Mouse (Mus musculus) retina, postnatal 1 day (tissue): ENCODE data around the gene Rab44.
A peak's percentile ranks its signal among the peaks of the same experiment; 100 is the strongest.

Experiments
- DNase-seq: peaks from one replicate; pipeline ENCODE4 v3.0.0-alpha.2; 2012

Gene Rab44

DNA sequence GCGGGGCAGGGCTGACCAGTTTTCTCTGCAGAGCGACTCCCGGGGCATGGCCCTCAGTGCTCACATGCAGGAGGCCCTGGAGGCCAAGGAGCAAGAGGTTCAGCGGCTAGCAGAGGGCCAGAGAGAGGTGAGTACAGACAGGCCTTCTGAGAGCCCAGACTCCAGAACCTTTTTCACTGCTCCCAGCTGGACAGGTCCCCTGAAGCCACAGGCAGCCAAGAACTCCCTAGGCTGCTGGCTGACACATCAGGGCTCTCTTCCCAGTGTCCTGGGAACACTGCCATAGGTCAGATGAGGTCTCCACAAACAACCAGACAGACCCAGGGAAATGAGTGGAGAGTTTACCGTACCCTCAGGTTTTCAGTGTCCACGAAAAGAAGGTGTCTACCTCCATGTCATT, 22.3 kb downstream of the Rab44 start:
- no peak for DNase-seq

DNA sequence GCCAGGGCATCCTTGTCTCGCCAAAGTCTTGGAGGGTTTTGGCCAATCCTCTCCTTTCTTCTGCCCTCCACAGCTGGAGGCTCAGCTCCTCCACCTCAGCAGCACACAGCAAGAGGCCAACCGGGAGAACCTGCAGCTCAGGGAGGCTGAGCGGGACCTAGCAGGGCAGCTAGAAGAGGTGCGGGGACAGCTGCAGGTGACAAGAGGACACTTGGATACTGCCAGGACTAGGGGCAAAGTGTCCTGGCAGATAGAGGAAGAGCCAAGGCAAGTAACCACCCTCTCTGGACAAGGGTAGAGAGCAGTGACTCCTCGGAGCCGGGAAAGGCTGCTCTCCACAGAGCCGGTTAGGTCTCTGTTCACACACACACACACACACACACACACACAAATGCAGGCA, 24.0 kb downstream of the Rab44 start:
- no peak for DNase-seq

DNA sequence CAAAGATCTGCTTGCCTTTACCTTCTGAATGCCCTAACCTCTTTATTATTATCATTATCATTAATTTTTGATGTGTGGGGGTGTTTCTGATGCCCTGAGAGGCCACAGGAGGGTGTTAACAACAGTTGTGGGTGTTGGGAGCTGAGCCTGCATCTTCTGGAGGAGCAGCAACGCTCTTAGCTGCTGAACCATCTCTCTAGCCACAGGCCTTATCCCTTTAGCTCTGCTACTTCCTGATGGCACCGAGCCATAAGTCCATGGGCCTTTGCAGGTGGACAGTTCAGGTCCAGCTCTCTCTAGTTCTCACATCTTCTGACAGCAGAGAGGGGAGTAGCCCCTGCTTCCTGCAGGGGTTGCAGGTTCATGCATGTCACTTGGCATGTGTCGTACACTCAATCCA, 27.6 kb downstream of the Rab44 start:
- no peak for DNase-seq

DNA sequence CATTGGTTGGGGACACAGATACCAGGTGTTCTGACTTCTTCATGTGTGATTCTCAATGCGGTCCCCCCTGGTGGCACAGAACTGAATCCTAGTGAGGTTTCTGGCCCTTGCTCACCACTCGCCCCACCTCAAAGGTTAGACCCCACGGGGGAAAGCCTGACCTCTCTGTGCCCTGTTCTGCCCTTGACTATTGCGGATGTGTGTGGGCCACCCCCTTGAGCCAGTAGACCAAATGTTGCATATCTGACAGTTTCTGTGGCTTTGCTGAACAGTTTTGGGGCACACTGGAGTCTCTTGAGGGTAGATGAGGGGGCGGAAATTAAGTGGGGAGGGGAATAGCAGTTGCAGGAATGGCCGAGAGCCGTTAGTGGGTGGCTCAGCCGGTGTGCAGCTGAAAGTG, 29.3 kb downstream of the Rab44 start:
- DNase-seq = no peak

DNA sequence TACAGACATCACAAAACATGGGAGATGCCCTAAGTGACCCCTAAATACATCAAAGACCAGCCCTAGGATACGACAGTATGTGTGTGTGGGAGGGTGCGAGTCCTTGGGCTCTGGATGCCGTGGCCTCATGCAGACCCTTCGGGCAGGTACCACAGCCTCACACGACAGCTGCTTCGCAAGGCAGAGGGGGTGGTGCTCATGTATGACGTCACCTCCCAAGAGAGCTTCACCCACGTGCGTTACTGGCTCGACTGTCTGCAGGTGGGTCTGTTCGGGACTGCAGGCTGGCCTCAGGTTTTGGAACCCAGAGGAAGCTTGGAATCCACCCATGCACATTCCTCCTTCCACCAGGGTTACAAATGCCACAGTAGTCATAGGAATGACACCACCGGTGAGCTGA, 31.2 kb downstream of the Rab44 start:
- DNase-seq = no peak

DNA sequence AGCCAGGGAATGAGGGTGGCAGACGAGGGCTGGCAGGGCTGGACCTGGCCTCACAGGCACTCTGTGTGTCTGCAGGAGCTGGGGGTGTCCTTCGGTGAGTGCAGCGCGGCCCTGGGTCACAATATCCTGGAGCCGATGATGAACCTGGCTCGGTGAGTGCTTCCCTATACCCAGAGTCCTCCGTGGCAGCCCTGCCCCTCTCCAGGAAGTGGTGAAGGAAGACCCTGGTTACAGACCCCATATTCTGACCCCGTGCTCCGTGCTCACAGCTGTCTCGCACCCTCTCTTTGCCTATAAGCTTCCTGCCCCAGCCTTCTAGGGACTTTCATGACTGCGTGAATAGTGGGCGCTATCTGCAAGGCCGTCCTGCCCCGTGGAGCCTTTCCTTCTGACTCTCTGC, 33.3 kb downstream of the Rab44 start:
- DNase-seq = no peak

DNA sequence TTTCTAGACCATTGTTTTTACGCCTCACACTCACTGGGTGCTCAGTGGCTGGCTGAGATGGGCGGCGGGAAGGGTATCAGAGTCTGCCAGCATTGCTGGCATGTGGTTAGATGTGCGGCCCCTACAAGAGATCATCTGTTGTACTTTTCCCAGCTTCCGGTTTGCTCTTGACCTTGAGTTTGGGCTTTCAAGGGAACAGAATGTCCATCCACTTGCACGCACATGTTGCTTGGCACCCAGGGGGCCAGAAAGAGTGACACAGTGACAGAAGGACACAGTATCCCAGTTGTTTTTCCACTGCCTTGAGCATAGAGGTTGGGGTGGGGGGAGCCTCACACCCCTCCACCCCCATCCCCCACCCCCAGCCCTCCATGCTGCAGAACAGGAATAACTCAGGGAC, 33.8 kb downstream of the Rab44 start:
- DNase-seq = no peak

DNA sequence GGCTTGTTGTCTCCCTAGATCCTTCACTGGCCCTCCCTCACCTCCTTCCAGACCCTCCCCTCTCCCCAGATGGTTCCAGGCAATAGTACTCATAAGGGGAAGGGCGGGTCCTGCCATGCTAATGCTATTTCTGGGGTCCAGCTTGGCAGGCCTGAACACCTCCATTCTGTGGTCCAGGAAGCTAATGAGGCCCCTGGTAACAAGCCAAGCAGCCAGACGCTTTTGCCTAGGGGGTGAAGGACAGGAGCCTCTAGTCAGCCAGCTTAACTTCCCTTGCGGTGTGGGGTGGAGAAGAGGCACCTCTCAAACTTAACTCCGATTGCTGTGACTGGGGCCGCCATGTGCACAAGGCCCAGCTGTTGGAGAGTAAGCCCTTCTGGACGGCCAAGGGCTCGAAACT, 35.8 kb downstream of the Rab44 start:
- no peak for DNase-seq

DNA sequence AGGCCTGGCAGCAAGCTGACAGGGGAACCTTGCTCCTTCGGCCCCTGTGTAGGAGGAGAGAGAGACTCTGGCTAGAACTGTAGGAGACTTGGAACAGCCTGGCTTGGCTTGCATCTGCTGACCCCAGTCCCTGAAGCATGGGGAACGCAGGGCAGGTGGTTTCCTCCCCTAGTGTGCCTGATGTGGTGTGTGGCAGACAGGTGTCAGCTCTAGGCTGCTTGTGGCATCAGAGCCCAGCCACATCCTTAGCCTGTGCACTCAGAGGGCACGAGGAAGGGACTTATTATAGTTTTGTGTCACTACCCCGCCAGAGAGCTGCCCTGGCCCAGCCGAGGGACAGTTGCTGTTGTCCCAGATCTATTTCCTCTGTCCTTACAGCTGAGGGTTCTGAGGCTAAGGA, 38.6 kb downstream of the Rab44 start:
- DNase-seq = no peak

DNA sequence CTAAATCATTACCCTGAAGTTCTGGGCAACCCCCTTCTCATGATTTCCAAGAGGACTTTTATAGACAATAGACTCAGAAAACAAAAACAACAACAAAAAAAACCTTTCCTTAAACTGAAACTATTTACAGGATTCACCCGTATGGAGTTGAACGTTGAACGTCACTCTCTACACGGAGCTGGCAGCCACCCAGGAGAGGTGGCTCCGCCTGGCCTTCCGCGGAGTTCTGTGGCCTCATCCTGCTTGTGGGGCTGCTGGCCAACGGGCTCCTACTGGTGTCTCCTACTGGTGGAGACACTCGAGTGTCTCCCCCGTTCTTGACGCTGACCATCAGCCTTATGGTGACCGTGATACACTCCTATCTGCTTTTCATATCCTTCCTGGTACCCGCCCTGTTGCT, 40.3 kb downstream of the Rab44 start:
- DNase-seq = no peak

DNA sequence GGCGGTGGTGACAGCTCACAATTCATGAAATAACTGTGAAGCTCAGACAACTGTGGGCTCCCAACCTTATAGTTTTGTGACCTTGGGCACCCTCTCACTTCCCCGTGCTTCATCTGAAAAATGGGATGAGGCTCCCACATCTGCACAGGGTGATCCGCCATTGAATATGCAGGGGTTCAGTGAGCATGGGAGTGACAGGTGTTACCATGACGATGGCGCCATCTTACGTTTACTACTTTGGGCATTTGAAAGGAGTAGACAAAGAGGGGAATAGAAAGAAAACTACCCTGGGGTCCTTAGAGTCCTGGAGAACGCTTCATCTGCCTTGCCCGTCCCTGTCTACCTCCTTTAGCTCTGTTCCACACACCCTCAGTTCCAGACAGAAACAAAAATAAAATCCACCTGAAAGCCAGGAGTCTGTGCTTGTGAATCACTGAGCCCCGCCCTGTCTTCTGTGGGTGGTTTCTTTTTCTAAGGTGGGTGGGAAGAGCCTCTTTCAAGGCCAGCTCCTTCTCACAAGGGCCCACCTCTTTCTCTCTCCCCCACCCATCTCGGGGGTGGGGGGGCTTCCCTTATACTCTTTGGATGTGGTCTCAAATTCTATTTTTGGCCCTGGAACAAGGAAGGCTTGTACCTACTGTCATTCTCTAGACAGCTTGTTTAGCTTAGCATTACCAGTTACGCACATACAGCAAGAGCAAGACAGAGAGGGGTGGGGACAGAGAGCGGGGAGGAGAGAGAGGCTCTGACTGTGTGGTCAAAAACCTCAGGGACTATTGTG, 41.6 kb downstream of the Rab44 start:
- peak; percentile 44 for DNase-seq

DNA sequence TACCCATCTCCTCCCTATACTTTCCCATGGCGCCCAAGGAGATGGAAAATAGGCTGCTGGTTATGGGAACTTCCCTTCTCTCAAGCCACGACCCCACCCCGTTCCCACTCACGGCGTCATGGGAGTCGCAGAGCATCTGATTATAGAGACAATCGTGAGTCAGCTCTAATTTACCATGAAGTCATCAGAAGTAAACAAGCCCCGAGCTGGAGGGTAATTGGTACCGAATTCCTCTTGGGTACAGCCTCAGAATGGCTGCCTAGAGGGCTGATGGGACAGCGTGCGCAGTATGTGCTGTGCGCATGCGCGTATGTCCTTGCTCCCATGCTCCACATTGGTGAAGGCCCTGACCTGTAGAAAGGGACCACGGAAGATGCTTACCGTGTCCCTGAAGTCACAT, 42.5 kb downstream of the Rab44 start:
- DNase-seq = peak; percentile 46

DNA sequence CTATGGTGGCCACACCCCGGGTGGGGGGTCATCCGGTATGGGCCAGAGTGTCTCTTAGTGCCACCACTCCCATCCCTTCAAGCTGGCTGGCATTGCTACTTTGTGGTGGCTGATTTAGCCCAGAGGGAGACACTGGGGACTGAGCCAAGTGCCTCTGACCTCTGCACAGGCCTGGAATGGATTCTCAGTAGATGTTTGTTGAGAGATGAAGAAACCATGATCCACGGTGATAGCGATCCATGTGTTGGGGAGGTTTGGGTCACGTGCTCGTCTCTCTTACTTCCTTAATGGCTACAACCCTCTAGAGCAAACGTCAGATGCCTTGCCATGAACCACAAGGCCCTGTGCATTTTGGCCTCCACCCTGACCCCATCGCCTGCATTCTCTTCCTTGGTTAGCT, 42.9 kb downstream of the Rab44 start:
- no peak for DNase-seq

DNA sequence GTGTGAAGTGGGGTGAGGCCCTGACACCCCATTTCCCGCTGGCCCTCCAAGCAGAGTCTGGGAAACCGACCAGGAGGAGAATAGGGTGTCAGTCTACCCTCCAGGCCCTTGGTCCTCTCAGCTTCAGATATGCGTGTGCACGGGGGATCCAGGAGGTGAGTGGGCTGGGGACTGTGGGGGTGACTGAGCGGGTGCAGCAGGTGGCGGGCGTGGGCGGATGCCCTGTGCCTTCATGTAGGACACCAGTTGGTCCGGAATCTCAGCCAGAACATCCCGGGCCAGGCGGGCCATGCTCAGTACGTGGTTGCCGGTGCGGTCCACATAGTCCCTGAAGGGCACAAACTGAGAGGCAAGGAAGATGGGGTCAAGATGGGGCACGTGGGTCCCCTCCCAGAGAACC, 45.0 kb downstream of the Rab44 start:
- DNase-seq = no peak

DNA sequence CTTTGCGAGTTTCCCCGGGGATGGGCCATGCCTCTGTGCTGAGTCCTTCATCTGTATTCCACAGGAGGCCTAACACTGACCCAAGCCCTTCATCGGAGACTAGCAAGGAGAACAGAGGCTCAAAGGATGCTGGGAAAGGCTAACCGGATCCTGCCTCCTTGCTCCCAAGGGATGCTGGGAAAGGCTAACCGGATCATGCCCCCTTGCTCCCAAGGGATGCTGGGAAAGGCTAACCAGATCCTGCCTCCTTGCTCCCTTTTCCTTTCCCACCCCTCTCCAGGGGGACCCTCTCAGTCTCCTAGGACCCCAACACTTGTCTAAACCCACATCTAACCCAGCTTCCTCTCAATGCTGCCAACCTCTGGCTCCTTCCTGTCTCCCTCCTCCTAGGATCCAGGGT, 45.4 kb downstream of the Rab44 start:
- DNase-seq = no peak

DNA sequence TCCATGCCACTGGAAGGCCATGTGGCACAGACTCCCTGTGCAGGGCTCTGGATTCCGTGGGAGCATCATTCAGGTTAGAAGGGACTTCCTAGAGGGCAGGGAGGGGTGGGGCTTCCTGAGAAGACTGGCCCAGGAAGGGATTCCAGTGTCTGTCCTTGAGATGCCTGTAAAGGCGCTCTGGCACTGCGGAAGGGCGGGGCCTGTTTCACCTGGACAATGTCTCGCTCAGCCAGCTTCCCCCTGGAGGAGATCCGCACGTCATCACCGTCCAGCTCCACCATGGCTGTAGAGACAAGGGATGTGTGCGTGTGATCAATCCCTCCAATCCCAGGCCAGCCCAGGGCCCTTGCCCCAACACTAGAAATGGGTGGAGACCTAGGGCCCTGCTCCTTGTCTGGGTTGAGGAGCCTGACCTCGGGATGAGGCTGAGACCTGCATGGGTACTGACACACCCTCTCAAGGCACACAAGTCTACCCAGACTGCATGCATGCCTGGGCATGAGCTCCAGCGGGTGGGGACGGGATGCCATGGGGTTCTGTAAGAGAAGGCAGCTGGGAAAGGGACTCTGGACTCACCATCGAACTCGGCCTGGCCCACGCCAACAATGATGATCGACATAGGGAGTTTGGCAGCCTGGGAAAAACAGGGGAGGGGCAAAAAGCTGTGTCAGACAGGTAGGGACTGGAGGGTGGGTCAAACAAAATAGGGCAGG, 46.0 kb downstream of the Rab44 start:
- DNase-seq = no peak

DNA sequence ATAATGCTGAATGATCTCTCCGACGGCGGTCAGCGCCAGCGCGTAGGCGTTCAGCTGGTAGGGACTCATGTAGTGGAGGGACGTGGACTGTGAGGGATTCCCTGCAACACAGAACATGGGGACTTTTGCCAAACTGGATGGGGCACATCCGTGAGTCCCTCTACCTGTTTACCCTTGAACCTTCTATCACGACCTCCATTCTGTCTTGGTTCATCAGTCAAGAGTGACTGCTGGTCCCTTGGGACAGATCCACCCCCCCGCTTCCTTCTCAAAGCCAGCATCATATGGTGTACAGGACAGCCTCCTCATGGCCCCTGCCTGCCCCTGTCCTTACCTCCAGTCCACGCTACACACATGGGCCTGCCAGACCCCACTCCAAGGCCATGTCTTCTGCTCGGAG, 48.4 kb downstream of the Rab44 start:
- DNase-seq = no peak

DNA sequence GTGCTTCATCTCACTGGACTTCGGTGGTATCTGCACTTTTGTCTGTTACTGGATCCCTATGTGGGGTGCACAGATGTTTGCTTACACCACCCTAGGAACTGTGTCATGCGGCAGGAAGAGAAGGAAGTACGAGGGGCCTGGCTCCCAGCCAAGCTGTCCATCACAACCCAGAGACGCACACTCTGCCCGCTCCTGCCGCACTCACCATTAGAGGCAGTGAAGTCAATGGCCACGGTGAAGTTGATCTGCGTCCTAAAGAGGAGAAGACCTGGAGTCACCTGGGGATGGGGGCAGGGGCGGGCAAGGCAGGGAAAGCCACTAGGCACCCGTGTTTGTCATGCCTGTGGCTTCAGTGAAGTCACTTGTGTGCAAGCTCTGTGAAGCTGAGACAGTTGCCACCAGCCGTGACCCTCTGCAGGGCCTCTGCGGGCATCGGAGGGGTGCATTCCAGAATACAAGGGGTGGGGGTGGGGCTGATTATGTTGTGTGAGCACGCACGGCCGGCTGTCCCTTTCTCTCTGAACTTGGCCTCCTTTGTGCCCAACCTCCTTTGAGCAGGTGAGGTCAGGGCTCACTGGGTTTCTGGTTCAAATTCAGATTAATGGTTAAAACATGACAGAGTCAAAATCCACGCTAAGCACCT, 50.6 kb downstream of the Rab44 start:
- DNase-seq = peak; percentile 69

DNA sequence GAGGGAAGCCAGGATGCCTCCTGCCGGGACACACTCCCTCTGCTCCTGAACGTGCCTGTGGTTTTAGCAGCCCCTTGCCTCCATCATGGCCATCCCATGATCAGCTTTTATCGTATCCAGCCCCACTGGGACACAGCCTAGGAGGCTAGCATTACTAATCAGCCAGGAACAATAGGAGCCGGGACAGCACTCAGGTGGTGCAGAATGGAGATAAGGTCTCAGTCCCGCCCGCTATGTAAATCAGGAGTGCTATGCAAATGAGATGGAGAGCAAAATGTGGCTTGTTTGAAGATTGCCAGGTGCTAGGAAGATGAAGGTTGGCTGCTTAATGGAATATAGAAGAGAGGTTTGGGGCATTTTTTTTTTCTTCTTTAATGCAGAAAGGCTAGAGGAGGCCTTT, 51.5 kb downstream of the Rab44 start:
- no peak for DNase-seq

DNA sequence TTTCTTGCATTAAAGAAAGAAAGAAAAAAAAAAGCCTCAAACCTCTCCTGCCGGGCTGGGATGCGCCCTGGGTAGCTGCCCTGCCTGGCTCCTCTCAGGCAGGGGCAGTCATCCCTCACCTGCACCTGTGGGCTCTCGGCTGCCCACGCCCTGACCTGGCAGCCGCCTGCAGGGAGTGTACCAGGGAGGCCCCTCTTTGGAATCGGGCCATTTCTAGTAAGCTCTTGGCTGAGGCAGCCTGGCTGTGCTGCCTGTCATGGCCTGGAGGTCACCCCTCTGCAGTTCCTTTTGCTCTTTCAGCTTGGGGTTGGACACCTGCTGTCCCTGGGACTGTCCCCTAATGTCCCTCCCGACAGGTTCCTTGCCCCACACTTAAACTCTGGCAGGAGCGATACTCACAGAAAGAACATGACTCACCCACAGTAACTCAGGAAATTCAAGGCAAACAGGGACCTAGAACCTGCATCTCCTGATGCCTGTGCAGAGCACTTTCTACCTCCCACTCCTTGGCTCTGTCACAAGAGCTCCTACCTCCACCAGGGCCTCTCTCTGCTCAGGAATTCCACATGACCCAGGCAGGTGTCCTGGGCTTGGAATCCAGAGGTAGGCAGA, 52.1 kb downstream of the Rab44 start:
- DNase-seq = no peak

DNA sequence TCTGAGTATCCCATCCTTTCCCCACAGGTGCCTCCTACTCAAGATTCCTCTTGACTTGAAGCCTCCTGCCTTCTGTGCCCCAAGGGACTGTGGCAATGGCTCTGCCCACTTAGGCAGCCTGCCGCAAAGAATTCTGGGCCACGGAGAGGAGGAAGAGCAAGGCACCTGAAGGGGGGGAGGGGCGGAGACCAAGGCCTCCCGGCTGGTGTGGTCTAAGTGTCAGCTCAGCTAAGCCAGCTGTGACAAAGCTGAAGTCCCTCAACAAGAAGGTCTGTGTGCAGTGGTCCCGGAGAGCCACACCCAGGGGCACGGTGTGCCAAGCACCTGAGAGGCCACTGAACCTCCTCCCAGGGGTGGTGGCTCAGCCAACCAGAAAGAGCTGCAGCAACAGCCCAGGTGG, 53.4 kb downstream of the Rab44 start:
- no peak for DNase-seq

DNA sequence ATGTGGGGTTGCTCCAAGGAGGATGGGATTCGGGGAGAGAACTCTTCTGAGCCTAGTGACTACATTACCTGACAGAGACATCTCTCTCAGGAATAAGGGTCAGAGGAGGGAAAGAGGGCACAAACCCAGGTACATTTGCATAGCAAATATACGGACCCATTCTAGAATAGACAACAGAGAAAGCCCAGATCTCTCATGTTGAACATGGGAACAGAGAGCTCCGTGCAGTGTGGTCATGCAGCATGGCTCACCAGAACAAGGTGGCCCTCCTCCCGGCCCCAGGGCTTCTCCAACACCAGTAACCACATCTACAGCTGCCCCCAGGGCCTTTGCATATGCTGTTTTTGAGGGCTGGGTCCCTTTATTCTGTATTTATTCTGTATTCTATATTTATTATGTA, 54.5 kb downstream of the Rab44 start:
- no peak for DNase-seq

DNA sequence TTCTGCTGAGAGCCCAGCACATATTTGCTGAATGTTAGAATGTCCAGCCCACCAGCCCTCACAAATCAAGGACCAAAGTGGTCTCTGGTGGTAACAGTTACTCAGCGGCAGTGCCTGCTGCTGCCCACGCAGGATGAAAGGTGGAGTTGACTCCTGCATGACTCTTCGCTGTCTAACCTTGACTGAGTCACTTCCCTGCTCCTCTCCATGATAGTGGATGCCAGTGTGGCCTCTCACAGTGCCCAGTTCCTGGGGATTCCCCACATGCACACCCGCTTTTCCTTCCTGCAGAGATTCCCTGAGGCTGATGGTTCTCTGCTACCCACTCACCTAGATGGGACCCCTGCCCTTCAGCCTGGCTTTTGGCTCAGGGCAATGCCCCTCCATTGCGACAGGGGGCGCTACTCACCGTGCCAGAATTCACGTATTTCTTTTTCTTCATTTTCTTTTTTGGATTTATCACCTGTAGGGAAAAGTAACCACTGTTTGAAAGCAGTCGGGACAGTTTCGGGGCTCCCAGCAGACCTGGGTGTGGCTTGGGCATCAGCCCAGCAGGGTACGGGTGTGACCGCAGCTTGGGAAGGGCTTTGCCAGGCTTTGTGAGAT, 55.2 kb downstream of the Rab44 start:
- no peak for DNase-seq
